Mouse (Mus musculus): ENCODE data around the gene Mmp15.

GRCm38 (mm10) chr8:95397201-95397600, 45.1 kb downstream of the Mmp15 start:
- no peak for TF ChIP-seq CTCF (IDR thresholded peaks at IDR 0.05; ENCODE audit: low read depth, low read length)
- no peak for TF ChIP-seq POLR2A (IDR thresholded peaks at IDR 0.05; ENCODE audit: insufficient read depth, low read length)
